Mouse (Mus musculus) erythroblast, embryonic 14.5 days (primary cell): ENCODE data around the gene Cnot2. TPM values are rescaled to one million over a fixed set of nuclear protein-coding genes. Genes with fewer than 3 reads are reported as not detected.

ENCODE experiments used
- H3K27me3 ChIP-seq: 2 replicates; pipeline ENCODE4 v1.6.1; 2012; ENCODE audit warnings: inconsistent platforms; ENCODE audit not compliant: control insufficient read depth
- H3K36me3 ChIP-seq: 2 replicates; pipeline ENCODE4 v1.6.1; 2012; ENCODE audit warnings: mild to moderate bottlenecking, inconsistent platforms; ENCODE audit not compliant: control insufficient read depth
- H3K4me1 ChIP-seq: 2 replicates; pipeline ENCODE4 v1.6.1; 2012; ENCODE audit warnings: inconsistent platforms; ENCODE audit not compliant: control insufficient read depth
- H3K4me3 ChIP-seq: replicated peaks from 2 replicates; pipeline ENCODE3; 2012; ENCODE audit warnings: moderate library complexity, mild to moderate bottlenecking, inconsistent platforms
- H3K9me3 ChIP-seq: 2 replicates; pipeline ENCODE4 v1.6.1; 2012; ENCODE audit warnings: low read length, inconsistent platforms, mixed read lengths; ENCODE audit not compliant: control insufficient read depth
- GATA1 ChIP-seq: IDR thresholded peaks from 2 replicates; pipeline ENCODE4 v1.6.1; 2012; ENCODE audit warnings: low read length, inconsistent platforms, mixed read lengths
- TAL1 ChIP-seq: IDR thresholded peaks from 3 replicates; pipeline ENCODE4 v1.6.1; 2012; ENCODE audit warnings: low read length, inconsistent platforms, mixed read lengths
- polyA plus RNA-seq: library from polyadenylated mRNA; stranded (reverse); fragments of >175 nt; gene quantifications from 2 replicates; pipeline ENCODE4 v1.2.3, GENCODE M21; 2012

The Cnot2 gene
- polyA plus RNA-seq, 1 experiment, result 1.1 TPM

- H3K36me3 ChIP-seq, result peaks cover 9% of the 10 kb centered on the region
- peaks cover 2% of the 10 kb centered on the region; the same call in 1 of the 2 replicates for H3K4me1 ChIP-seq
- no peaks in the 10 kb centered on the region for H3K27me3 ChIP-seq
- no peak overlapping the region for H3K4me3 ChIP-seq
- TF ChIP-seq TAL1, result no peak
- no peak for TF ChIP-seq GATA1
- H3K9me3 ChIP-seq, result no peaks in the 10 kb centered on the region
Measured at GRCm38 (mm10) chr10:116540750-116541149, 40.6 kb downstream of the Cnot2 start.

- no peak for TF ChIP-seq TAL1
- TF ChIP-seq GATA1, result no peak
- Histone ChIP-seq H3K4me1 (no peaks in the 10 kb centered on the region), H3K27me3 (no peaks in the 10 kb centered on the region), H3K36me3 (peaks cover 4% of the 10 kb centered on the region), H3K4me3 (no peak overlapping the region), H3K9me3 (no peaks in the 10 kb centered on the region)
Measured at GRCm38 (mm10) chr10:116537495-116537894, 43.8 kb downstream of the Cnot2 start.

GRCm38 (mm10) chr10:116534278-116534677 lies 47.0 kb downstream of the Cnot2 start:
- TF ChIP-seq TAL1, result no peak
- no peak for TF ChIP-seq GATA1
- H3K36me3 ChIP-seq, result peaks cover 4% of the 10 kb centered on the region
- H3K9me3 ChIP-seq, result no peaks in the 10 kb centered on the region

GRCm38 (mm10) chr10:116532561-116532960 lies 48.8 kb downstream of the Cnot2 start:
- H3K9me3 ChIP-seq, result no peaks in the 10 kb centered on the region
- TF ChIP-seq TAL1 (no peak), GATA1 (no peak)
- no peaks in the 10 kb centered on the region for H3K27me3 ChIP-seq
- peaks cover 5% of the 10 kb centered on the region for H3K4me1 ChIP-seq
- peaks cover 5% of the 10 kb centered on the region for H3K36me3 ChIP-seq
- H3K4me3 ChIP-seq, result no peak overlapping the region

More at GRCm38 (mm10) chr10:116534278-116534677, 47.0 kb downstream of the Cnot2 start:
- Histone ChIP-seq H3K4me3 (no peak overlapping the region), H3K27me3 (no peaks in the 10 kb centered on the region), H3K4me1 (no peaks in the 10 kb centered on the region)

- TF ChIP-seq TAL1 (no peak), GATA1 (no peak)
- Histone ChIP-seq H3K27me3 (no peaks in the 10 kb centered on the region), H3K9me3 (no peaks in the 10 kb centered on the region), H3K4me1 (peaks cover 5% of the 10 kb centered on the region), H3K36me3 (peaks cover 10% of the 10 kb centered on the region), H3K4me3 (no peak overlapping the region)
Measured at GRCm38 (mm10) chr10:116531063-116531462, 50.2 kb downstream of the Cnot2 start.

GRCm38 (mm10) chr10:116519588-116519987 lies 61.7 kb downstream of the Cnot2 start:
- H3K4me3 ChIP-seq, result no peak overlapping the region

GRCm38 (mm10) chr10:116515590-116515989 lies 65.7 kb downstream of the Cnot2 start:
- Histone ChIP-seq H3K4me3 (no peak overlapping the region), H3K27me3 (no peaks in the 10 kb centered on the region), H3K9me3 (no peaks in the 10 kb centered on the region), H3K36me3 (peaks cover 5% of the 10 kb centered on the region), H3K4me1 (no peaks in the 10 kb centered on the region)
- TF ChIP-seq TAL1 (no peak), GATA1 (no peak)

More at GRCm38 (mm10) chr10:116519588-116519987, 61.7 kb downstream of the Cnot2 start:
- Histone ChIP-seq H3K9me3 (no peaks in the 10 kb centered on the region), H3K36me3 (no peaks in the 10 kb centered on the region; the same call in 1 of the 2 replicates), H3K4me1 (no peaks in the 10 kb centered on the region), H3K27me3 (no peaks in the 10 kb centered on the region)
- TF ChIP-seq GATA1, result no peak
- no peak for TF ChIP-seq TAL1

- Histone ChIP-seq H3K4me3 (no peak overlapping the region), H3K4me1 (no peaks in the 10 kb centered on the region), H3K27me3 (no peaks in the 10 kb centered on the region), H3K36me3 (peaks cover 5% of the 10 kb centered on the region), H3K9me3 (no peaks in the 10 kb centered on the region)
- no peak for TF ChIP-seq TAL1
- no peak for TF ChIP-seq GATA1
Measured at GRCm38 (mm10) chr10:116515158-116515557, 66.2 kb downstream of the Cnot2 start.

- Histone ChIP-seq H3K4me1 (no peaks in the 10 kb centered on the region), H3K4me3 (no peak overlapping the region), H3K36me3 (peaks cover 5% of the 10 kb centered on the region), H3K27me3 (no peaks in the 10 kb centered on the region), H3K9me3 (no peaks in the 10 kb centered on the region)
- no peak for TF ChIP-seq TAL1
- no peak for TF ChIP-seq GATA1
Measured at GRCm38 (mm10) chr10:116513254-116513635, 68.1 kb downstream of the Cnot2 start.

- Histone ChIP-seq H3K4me3 (no peak overlapping the region), H3K27me3 (no peaks in the 10 kb centered on the region), H3K4me1 (no peaks in the 10 kb centered on the region), H3K9me3 (no peaks in the 10 kb centered on the region), H3K36me3 (peaks cover 5% of the 10 kb centered on the region)
- TF ChIP-seq GATA1, result no peak
- TF ChIP-seq TAL1, result no peak
Measured at GRCm38 (mm10) chr10:116512521-116513253, 68.6 kb downstream of the Cnot2 start.
